Mouse (Mus musculus): Measurements from ENCODE around the gene Ifit2.
"Not testable (repeated sequence)": the region's sequence is repeated elsewhere in the genome, so short reads cannot be mapped to it uniquely, and the experiment has no call there.

Ifit2 gene

GRCm38 (mm10) chr19:34546211-34546610, 4.3 kb upstream of the Ifit2 start:
- in situ Hi-C loops (cut with MboI; ENCODE audit: low sequenced_read_pairs): no loop called here

- in situ Hi-C loops (cut with MboI; ENCODE audit: low sequenced_read_pairs): no loop called here
These were observed 2.5 kb upstream of the Ifit2 start for GRCm38 (mm10) chr19:34547976-34548375.

GRCm38 (mm10) chr19:34550205-34550533, 325 bp upstream of the Ifit2 start:
- in situ Hi-C loops (cut with MboI; ENCODE audit: low sequenced_read_pairs): no loop called here

GRCm38 (mm10) chr19:34551981-34552380, 1.5 kb downstream of the Ifit2 start:
- in situ Hi-C loops (cut with MboI; ENCODE audit: low sequenced_read_pairs): no loop called here

GRCm38 (mm10) chr19:34553021-34553420, 2.5 kb downstream of the Ifit2 start:
- in situ Hi-C loops (cut with MboI; ENCODE audit: low sequenced_read_pairs): no loop called here

- in situ Hi-C loops (cut with MboI; ENCODE audit: low sequenced_read_pairs): no loop called here
These were observed 3.0 kb downstream of the Ifit2 start for GRCm38 (mm10) chr19:34553522-34553921.

- in situ Hi-C loops (cut with MboI; ENCODE audit: low sequenced_read_pairs): no loop called here
These were observed 3.6 kb downstream of the Ifit2 start for GRCm38 (mm10) chr19:34554061-34554460.

GRCm38 (mm10) chr19:34556621-34557020, 6.1 kb downstream of the Ifit2 start:
- in situ Hi-C loops (cut with MboI; ENCODE audit: low sequenced_read_pairs): no loop called here

GRCm38 (mm10) chr19:34562556-34562955, 12.1 kb downstream of the Ifit2 start:
- in situ Hi-C loops (cut with MboI; ENCODE audit: low sequenced_read_pairs): no loop called here

GRCm38 (mm10) chr19:34566178-34566784, 15.8 kb downstream of the Ifit2 start:
- in situ Hi-C loops (cut with MboI; ENCODE audit: low sequenced_read_pairs): no loop called here

- in situ Hi-C loops (cut with MboI; ENCODE audit: low sequenced_read_pairs): no loop called here
These were observed 18.7 kb downstream of the Ifit2 start for GRCm38 (mm10) chr19:34568988-34569895.

- in situ Hi-C loops (cut with MboI; ENCODE audit: low sequenced_read_pairs): no loop called here
These were observed 19.5 kb downstream of the Ifit2 start for GRCm38 (mm10) chr19:34569896-34570476.

- in situ Hi-C loops (cut with MboI; ENCODE audit: low sequenced_read_pairs): no loop called here
These were observed 20.6 kb downstream of the Ifit2 start for GRCm38 (mm10) chr19:34571080-34571479.

- in situ Hi-C loops (cut with MboI; ENCODE audit: low sequenced_read_pairs): no loop called here
These were observed 23.2 kb downstream of the Ifit2 start for GRCm38 (mm10) chr19:34573650-34574049.

GRCm38 (mm10) chr19:34577121-34577520, 26.6 kb downstream of the Ifit2 start:
- in situ Hi-C loops (cut with MboI; ENCODE audit: low sequenced_read_pairs): no loop called here

GRCm38 (mm10) chr19:34582696-34583095, 32.2 kb downstream of the Ifit2 start:
- in situ Hi-C loops (cut with MboI; ENCODE audit: low sequenced_read_pairs): not testable (repeated sequence)

GRCm38 (mm10) chr19:34583126-34583766, 32.8 kb downstream of the Ifit2 start, which contains the start of gene Ifit3:
Gene Ifit3 (plus strand): TSS chr19:34583531.
- in situ Hi-C loops (cut with MboI; ENCODE audit: low sequenced_read_pairs): not testable (repeated sequence)

GRCm38 (mm10) chr19:34585740-34586458, 35.4 kb downstream of the Ifit2 start:
- in situ Hi-C loops (cut with MboI; ENCODE audit: low sequenced_read_pairs): not testable (repeated sequence)

- in situ Hi-C loops (cut with MboI; ENCODE audit: low sequenced_read_pairs): not testable (repeated sequence)
These were observed 37.6 kb downstream of the Ifit2 start for GRCm38 (mm10) chr19:34587898-34588692.

GRCm38 (mm10) chr19:34588959-34589358, 38.5 kb downstream of the Ifit2 start:
- in situ Hi-C loops (cut with MboI; ENCODE audit: low sequenced_read_pairs): no loop called here
